In genomic region chr3:103766789-103767188, GRCm38 (mm10) we compare ENCODE assay signal across 26 mouse cellular contexts. TPM values are rescaled to one million over a fixed set of nuclear protein-coding genes. Genes with fewer than 3 reads are reported as not detected.
"Had no signal": no experiment of that assay in that cellular context is flagged by ENCODE, and none has a peak within 500 bp of the region (broad histone marks: within the 10 kb centered on the region; RNA-seq: fewer than 3 reads in every experiment).

No protein-coding gene starts in this region.

- DNase-seq: lung, adult 2 months; lung, postnatal 10 days; lung, postnatal 4 days; midbrain, embryonic 14.5 days; retina, postnatal 1 day; right cerebral cortex, adult 18-20 months; right cerebral cortex, postnatal 25 days; right cerebral cortex, postnatal 4 days; spleen, adult 18-20 months; thymus, adult 18-20 months; thymus, postnatal 14 days; thymus, postnatal 36 days had no signal

- H3K4me3 ChIP-seq: lung, embryonic 15.5 days; midbrain, embryonic 10.5 days; midbrain, embryonic 12.5 days; myocyte; neural tube, embryonic 13.5 days; neural tube, embryonic 15.5 days had no signal

- H3K27ac ChIP-seq: lung, embryonic 15.5 days; midbrain, embryonic 10.5 days; midbrain, embryonic 12.5 days; neural tube, embryonic 13.5 days; neural tube, embryonic 15.5 days had no signal

- ATAC-seq: midbrain, embryonic 16.5 days had no signal

- H3K9ac ChIP-seq: lung, embryonic 15.5 days; midbrain, embryonic 12.5 days; neural tube, embryonic 13.5 days; neural tube, embryonic 15.5 days had no signal

- H3K4me1 ChIP-seq: midbrain, embryonic 10.5 days; midbrain, embryonic 12.5 days; neural tube, embryonic 13.5 days; neural tube, embryonic 15.5 days had no signal

- H3K9me3 ChIP-seq: lung, embryonic 15.5 days; midbrain, embryonic 10.5 days; midbrain, embryonic 12.5 days; neural tube, embryonic 13.5 days; neural tube, embryonic 15.5 days had no signal

- H3K27me3 ChIP-seq: lung, embryonic 15.5 days; midbrain, embryonic 12.5 days; neural tube, embryonic 13.5 days; neural tube, embryonic 15.5 days had no signal

- H3K4me2 ChIP-seq: lung, embryonic 15.5 days; midbrain, embryonic 12.5 days; neural tube, embryonic 13.5 days; neural tube, embryonic 15.5 days had no signal

RNA-seq across cellular contexts. Expression of gene Gm10964, which starts 27.6 kb away (rescaled TPM):
- total RNA-seq: megakaryocyte, adult 5-6 weeks; megakaryocyte-erythroid progenitor cell, adult 5-6 weeks had no signal
- polyA plus RNA-seq: lung, adult 2 months; lung, embryonic 15.5 days; midbrain, embryonic 10.5 days; midbrain, embryonic 12.5 days; midbrain, embryonic 14.5 days; midbrain, embryonic 16.5 days; myocyte; neural tube, embryonic 11.5 days; neural tube, embryonic 13.5 days; neural tube, embryonic 15.5 days; small intestine, adult 2 months; stomach, embryonic 14.5 days; stomach, embryonic 16.5 days; thymus, postnatal 0 days had no signal
